Mouse (Mus musculus): Measurements from ENCODE around the gene Fam174a. TPM values are rescaled to one million over a fixed set of nuclear protein-coding genes. Genes with fewer than 3 reads are reported as not detected.

The Fam174a gene
- polyA plus RNA-seq (2015; fragmentation: Nextera tagmentation; extraction: Ambion mirVana), result 37.9 and 39.2 TPM in 2 replicates

GRCm38 (mm10) chr1:95313393-95314228 is at the start of gene Fam174a:
TSS of gene Fam174a (plus strand) at chr1:95313623.

Data from skeletal muscle tissue, postnatal 0 days (tissue).